Mouse (Mus musculus) CD8-positive naive resting alpha-beta T cell, adult 2 months (primary cell): ENCODE measurements around the gene Myef2.

Source experiments
- DNase-seq, 2 experiments: peaks; one replicate each; pipeline ENCODE4 v3.0.0; 2022; ENCODE audit warnings: low read depth in 2 of 2, low spot score in 2 of 2

The Myef2 gene

GRCm38 (mm10) chr2:125067894-125068293 lies 55.6 kb downstream of the Myef2 start, which contains the start of gene Slc24a5:
TSS of gene Slc24a5 (plus strand) at chr2:125068124.
- DNase-seq: no peak

DNA sequence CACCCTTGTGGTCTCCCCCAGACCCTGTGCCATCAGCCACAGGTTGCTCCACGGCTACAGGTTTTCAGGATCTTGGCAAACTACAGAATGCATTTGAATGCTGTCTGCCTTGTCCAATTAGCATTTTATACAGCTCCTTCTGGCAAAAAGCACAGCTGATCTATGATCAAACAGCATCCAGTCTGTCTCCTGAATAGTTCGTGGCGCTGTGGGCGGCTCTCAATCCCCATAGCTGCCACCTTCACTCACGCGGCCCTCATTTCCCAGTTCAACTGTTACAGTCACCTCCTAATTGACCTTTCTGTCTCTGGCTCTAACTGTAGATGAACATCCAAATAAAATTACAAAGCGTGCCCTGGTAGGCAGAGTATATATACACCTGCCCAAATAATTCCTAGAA lies 56.1 kb downstream of the Myef2 start:
- no peak for DNase-seq

DNA sequence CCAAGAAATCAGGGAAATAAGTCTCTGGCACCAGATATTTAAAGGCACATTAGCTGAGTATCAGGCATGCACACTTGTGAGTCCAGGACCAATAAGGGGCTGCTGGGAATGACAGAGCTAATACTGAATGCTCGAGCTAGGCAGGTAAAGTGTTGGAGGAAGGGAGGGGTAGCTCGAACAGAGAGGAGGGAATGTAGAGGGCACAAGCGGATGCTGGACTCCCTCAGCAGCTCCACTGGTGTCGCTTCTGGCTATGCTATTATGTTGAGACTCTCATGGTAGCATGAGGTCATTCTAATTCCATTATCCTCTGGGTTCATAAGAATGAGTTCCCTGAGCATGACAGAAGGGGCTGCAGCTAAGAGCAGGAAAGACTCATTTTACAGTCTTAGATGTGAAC lies 60.5 kb downstream of the Myef2 start:
- DNase-seq: no peak

DNA sequence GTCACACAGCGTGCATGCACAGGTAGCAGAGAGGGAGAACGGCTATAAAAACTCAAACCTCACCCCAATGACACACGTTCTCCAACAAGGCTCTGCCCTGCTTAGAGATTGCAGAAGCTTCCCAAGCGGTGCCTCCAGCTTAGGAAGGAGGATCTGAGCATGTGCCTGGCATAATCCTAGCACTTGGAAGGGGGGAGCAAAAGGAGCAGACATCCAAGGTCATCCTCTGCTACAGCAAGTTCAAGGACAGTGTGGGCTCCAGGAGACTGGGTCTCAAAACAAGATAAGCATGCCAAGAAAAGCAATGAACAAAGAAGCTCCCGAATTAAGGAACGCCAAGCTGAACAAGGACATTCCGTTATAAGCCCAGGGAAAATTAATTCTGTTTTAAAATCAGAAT lies 62.0 kb downstream of the Myef2 start:
- DNase-seq: no peak

- DNase-seq: no peak
Observed at GRCm38 (mm10) chr2:125057250-125057815, 66.1 kb downstream of the Myef2 start.

- DNase-seq: no peak
Observed at GRCm38 (mm10) chr2:125055316-125055903, 68.1 kb downstream of the Myef2 start.
